Mouse (Mus musculus) monocyte, adult 2 months (primary cell): ENCODE results near the gene Atad3a.
A peak's percentile ranks its signal among the peaks of the same experiment; 100 is the strongest.
"Not testable (repeated sequence)": the region's sequence is repeated elsewhere in the genome, so short reads cannot be mapped to it uniquely, and the experiment has no call there.

Source experiments
- DNase-seq, 2 experiments: peaks; one replicate each; pipeline ENCODE4 v3.0.0; 2022; ENCODE audit warnings: low spot score in 2 of 2, low read depth in 1 of 2

Atad3a gene

GRCm38 (mm10) chr4:155760613-155761355 lies at the start of gene Atad3a:
Atad3a (minus strand) TSS chr4:155761093.
- DNase-seq, result peak; percentile 93 to 96

- no peak for DNase-seq
Observed at GRCm38 (mm10) chr4:155807841-155808240, 46.9 kb upstream of the Atad3a start.

GRCm38 (mm10) chr4:155803340-155804041 lies 42.6 kb upstream of the Atad3a start:
- peak; percentile 88 to 94 for DNase-seq

GRCm38 (mm10) chr4:155802741-155803339 lies 41.9 kb upstream of the Atad3a start, which contains the start of gene Mrpl20:
Mrpl20 (plus strand) TSS chr4:155802878.
- no peak for DNase-seq

- DNase-seq, result no peak
Observed at GRCm38 (mm10) chr4:155802075-155802474, 41.2 kb upstream of the Atad3a start.

- DNase-seq, result no peak
Observed at GRCm38 (mm10) chr4:155793730-155794129, 32.8 kb upstream of the Atad3a start.

- DNase-seq, result no peak
Observed at GRCm38 (mm10) chr4:155791240-155791933, 30.5 kb upstream of the Atad3a start.

- no peak for DNase-seq
Observed at GRCm38 (mm10) chr4:155790650-155791161, 29.8 kb upstream of the Atad3a start.

- DNase-seq, result no peak
Observed at GRCm38 (mm10) chr4:155790021-155790489, 29.2 kb upstream of the Atad3a start, which contains the start of gene Ankrd65. Ankrd65 (plus strand) TSS chr4:155790439.

GRCm38 (mm10) chr4:155788833-155789232 lies 27.9 kb upstream of the Atad3a start:
- DNase-seq, result not testable (repeated sequence)

- DNase-seq, result no peak
Observed at GRCm38 (mm10) chr4:155788300-155788699, 27.4 kb upstream of the Atad3a start.

GRCm38 (mm10) chr4:155785819-155786218 lies 24.9 kb upstream of the Atad3a start, which contains the start of gene Tmem88b:
Tmem88b (minus strand) TSS chr4:155785874.
- DNase-seq, result no peak

- DNase-seq, result no peak
Observed at GRCm38 (mm10) chr4:155785246-155785645, 24.4 kb upstream of the Atad3a start.

GRCm38 (mm10) chr4:155784081-155784701 lies 23.3 kb upstream of the Atad3a start:
- DNase-seq, result no peak

- no peak for DNase-seq
Observed at GRCm38 (mm10) chr4:155783486-155784080, 22.7 kb upstream of the Atad3a start.

GRCm38 (mm10) chr4:155780895-155781294 lies 20.0 kb upstream of the Atad3a start:
- no peak for DNase-seq

GRCm38 (mm10) chr4:155779498-155779897 lies 18.6 kb upstream of the Atad3a start:
- no peak for DNase-seq

- DNase-seq, result no peak
Observed at GRCm38 (mm10) chr4:155777816-155778215, 16.9 kb upstream of the Atad3a start.

- no peak for DNase-seq
Observed at GRCm38 (mm10) chr4:155776704-155777335, 15.9 kb upstream of the Atad3a start.
